Mouse (Mus musculus): Measurements from ENCODE around the gene Slc41a2. TPM values are rescaled to one million over a fixed set of nuclear protein-coding genes. Genes with fewer than 3 reads are reported as not detected.

The Slc41a2 gene
- polyA plus RNA-seq, 1 experiment, result not detected

DNA sequence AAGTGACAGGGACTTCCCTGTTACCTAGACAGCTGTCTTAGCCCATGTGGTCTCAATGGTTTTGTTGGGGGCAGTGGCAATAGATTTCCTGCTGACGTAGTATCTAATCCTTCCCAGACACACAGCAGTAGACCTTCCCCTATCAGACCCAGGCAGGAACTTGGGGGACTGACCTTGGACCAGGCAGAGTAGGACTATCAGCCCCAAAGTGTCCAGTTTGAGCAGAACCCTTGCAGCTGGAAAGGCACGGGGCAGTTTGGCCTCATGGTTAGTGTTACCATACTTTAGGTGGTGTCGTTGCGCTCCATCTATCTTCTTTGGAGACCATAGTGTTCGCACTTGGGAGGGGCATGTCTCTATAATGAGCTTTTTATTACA lies 8.7 kb upstream of the Slc41a2 start:
- Histone ChIP-seq H3K9ac (ENCODE audit: low read depth, poor library complexity, severe bottlenecking) (no peak overlapping the region), H3K9me3 (replicated peaks; ENCODE audit: control insufficient read depth, insufficient read depth, low read length, poor library complexity, severe bottlenecking) (no peaks in the 10 kb centered on the region; the same call in 1 of the 2 replicates), H3K27ac (ENCODE audit: insufficient read depth, low read length) (peak overlapping the region; percentile 81), H3K36me3 (ENCODE audit: control insufficient read depth, insufficient read depth, low read length, poor library complexity, severe bottlenecking) (no peaks in the 10 kb centered on the region), H3K4me3 (ENCODE audit: low read depth, low read length) (no peak overlapping the region), H3K27me3 (ENCODE audit: control insufficient read depth, insufficient read depth, low read length, poor library complexity, severe bottlenecking) (no peaks in the 10 kb centered on the region), H3K4me1 (ENCODE audit: control insufficient read depth, insufficient read depth, low read length) (peaks cover 10% of the 10 kb centered on the region)
- no peak for TF ChIP-seq CTCF (IDR thresholded peaks at IDR 0.05; ENCODE audit: low read depth, low read length)
- TF ChIP-seq EP300 (IDR thresholded peaks at IDR 0.05; ENCODE audit: insufficient read depth, low read depth, low read length), result peak; percentile 61; the same call in 1 of the 2 replicates

DNA sequence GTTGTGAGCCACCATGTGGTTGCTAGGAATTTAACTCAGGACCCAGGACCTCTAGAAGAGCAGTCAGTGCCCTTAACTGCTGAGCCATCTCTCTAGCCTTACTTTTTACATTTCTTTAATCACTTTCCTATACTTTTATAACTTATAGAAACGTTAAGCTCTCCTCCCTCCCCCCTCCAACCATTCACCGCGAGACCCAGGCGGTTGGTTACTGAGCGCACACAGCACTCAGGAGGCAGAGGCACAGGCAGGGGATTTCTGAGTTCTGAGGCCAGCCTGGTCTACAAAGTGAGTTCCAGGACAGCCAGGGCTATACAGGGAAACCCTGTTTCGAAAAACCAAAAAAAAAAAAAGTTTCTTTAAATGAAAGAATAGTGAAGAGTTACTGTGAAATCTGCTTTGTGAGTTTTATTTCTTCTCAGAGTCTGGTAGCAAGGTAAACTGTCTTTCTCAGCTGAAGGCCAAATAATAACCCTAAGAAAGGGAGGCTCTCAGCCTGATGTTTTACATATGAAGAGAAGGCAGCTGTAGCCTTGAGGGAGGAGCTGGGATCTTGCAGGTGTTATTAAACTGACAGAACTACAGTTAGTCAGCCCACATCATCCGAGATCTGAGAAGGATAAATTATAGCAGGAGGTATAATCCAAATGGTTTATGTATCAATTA lies 8.1 kb upstream of the Slc41a2 start:
- no peaks in the 10 kb centered on the region; the same call in 1 of the 2 replicates for H3K9me3 ChIP-seq (replicated peaks; ENCODE audit: control insufficient read depth, insufficient read depth, low read length, poor library complexity, severe bottlenecking)
- no peaks in the 10 kb centered on the region for H3K36me3 ChIP-seq (ENCODE audit: control insufficient read depth, insufficient read depth, low read length, poor library complexity, severe bottlenecking)
- peak overlapping the region; percentile 43 for H3K4me3 ChIP-seq (ENCODE audit: low read depth, low read length)
- H3K4me1 ChIP-seq (ENCODE audit: control insufficient read depth, insufficient read depth, low read length), result peaks cover 11% of the 10 kb centered on the region
- no peak overlapping the region for H3K9ac ChIP-seq (ENCODE audit: low read depth, poor library complexity, severe bottlenecking)
- peak overlapping the region; percentile 81 for H3K27ac ChIP-seq (ENCODE audit: insufficient read depth, low read length)
- no peak for TF ChIP-seq EP300 (IDR thresholded peaks at IDR 0.05; ENCODE audit: insufficient read depth, low read depth, low read length)
- no peak for TF ChIP-seq POLR2A (IDR thresholded peaks at IDR 0.05; ENCODE audit: insufficient read depth, low read length)
- TF ChIP-seq CTCF (IDR thresholded peaks at IDR 0.05; ENCODE audit: low read depth, low read length), result no peak
- no peaks in the 10 kb centered on the region for H3K27me3 ChIP-seq (ENCODE audit: control insufficient read depth, insufficient read depth, low read length, poor library complexity, severe bottlenecking)

DNA sequence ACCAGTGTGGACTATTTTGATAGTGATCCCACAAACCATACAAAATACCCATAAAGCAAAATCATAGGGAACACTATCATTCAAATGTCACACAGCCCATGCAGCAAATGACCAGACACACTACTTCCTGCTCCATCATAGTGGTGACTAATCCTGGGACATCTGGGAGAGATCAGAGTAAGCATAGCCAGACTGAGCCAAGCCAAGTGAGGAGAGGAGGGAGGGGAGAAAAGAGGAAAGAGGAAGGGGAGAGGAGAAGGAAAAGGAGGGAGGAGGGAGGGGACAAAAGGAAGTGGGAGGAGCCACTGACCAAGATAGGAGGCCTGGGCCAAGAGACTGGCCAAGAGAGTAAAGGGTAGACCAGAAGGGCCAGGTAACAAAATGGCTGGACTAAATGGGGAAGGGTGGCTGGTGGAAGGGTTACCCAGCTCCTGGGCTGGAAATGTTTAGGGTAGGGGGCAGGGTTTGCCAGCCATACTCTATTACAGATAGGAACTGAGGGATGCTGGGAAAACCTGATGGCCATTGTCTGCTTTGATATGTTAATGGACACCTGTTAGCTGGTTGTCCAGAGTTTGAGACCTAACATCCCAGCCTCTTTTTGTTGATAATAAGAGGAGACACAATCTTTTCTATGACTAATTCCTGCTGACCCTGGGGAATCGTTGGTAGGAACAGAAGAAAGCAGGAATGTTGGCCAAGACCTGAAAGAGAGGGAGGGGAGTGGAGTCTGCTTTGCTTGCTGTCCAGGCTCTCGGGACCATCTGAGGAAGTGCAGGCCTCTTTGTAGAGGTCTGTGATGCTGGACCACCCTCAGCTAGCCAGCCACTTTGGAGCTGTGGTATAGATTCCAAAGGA lies 6.4 kb upstream of the Slc41a2 start:
- H3K27ac ChIP-seq (ENCODE audit: insufficient read depth, low read length), result peak overlapping the region; percentile 91
- H3K9ac ChIP-seq (ENCODE audit: low read depth, poor library complexity, severe bottlenecking), result 0 out of 2 replicates have a peak overlapping the region, but pooled peaks have one; percentile 2
- peak overlapping the region; percentile 41; the same call in 1 of the 2 replicates for H3K4me3 ChIP-seq (ENCODE audit: low read depth, low read length)
- no peaks in the 10 kb centered on the region for H3K36me3 ChIP-seq (ENCODE audit: control insufficient read depth, insufficient read depth, low read length, poor library complexity, severe bottlenecking)
- TF ChIP-seq EP300 (IDR thresholded peaks at IDR 0.05; ENCODE audit: insufficient read depth, low read depth, low read length) (0 out of 2 replicates have a peak, but pooled peaks have one; percentile 17), CTCF (IDR thresholded peaks at IDR 0.05; ENCODE audit: low read depth, low read length) (no peak), POLR2A (IDR thresholded peaks at IDR 0.05; ENCODE audit: insufficient read depth, low read length) (no peak)
- H3K4me1 ChIP-seq (ENCODE audit: control insufficient read depth, insufficient read depth, low read length), result peaks cover 10% of the 10 kb centered on the region
- H3K27me3 ChIP-seq (ENCODE audit: control insufficient read depth, insufficient read depth, low read length, poor library complexity, severe bottlenecking), result no peaks in the 10 kb centered on the region
- H3K9me3 ChIP-seq (replicated peaks; ENCODE audit: control insufficient read depth, insufficient read depth, low read length, poor library complexity, severe bottlenecking), result no peaks in the 10 kb centered on the region

GRCm38 (mm10) chr10:83343171-83343570 lies 5.5 kb upstream of the Slc41a2 start:
- H3K27ac ChIP-seq (ENCODE audit: insufficient read depth, low read length), result no peak overlapping the region
- H3K36me3 ChIP-seq (ENCODE audit: control insufficient read depth, insufficient read depth, low read length, poor library complexity, severe bottlenecking), result no peaks in the 10 kb centered on the region
- H3K4me3 ChIP-seq (ENCODE audit: low read depth, low read length), result no peak overlapping the region
- H3K9me3 ChIP-seq (replicated peaks; ENCODE audit: control insufficient read depth, insufficient read depth, low read length, poor library complexity, severe bottlenecking), result no peaks in the 10 kb centered on the region
- no peak overlapping the region for H3K9ac ChIP-seq (ENCODE audit: low read depth, poor library complexity, severe bottlenecking)
- TF ChIP-seq EP300 (IDR thresholded peaks at IDR 0.05; ENCODE audit: insufficient read depth, low read depth, low read length), result no peak
- no peak for TF ChIP-seq POLR2A (IDR thresholded peaks at IDR 0.05; ENCODE audit: insufficient read depth, low read length)
- H3K4me1 ChIP-seq (ENCODE audit: control insufficient read depth, insufficient read depth, low read length), result peaks cover 10% of the 10 kb centered on the region
- no peaks in the 10 kb centered on the region for H3K27me3 ChIP-seq (ENCODE audit: control insufficient read depth, insufficient read depth, low read length, poor library complexity, severe bottlenecking)

DNA sequence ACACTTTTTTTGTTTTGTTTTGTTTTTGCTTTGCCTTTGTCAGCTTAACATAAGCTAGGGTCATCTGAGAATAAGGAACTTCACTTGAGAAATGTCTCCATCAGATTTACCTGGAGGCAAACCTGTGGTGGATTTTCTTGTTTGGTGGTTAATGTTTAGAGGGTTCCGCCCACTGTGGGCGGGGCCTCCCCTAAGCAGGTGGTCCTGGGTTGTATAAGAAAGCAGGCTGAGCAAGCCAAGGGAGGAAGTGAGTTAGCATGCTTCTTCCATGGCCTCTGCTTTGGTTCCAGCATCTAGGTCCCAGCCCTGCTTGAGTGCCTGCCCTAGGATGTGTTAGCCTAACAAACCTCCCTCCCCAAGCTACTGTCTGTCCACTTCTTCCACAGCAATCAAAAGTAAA lies 3.5 kb upstream of the Slc41a2 start:
- no peak overlapping the region for H3K9ac ChIP-seq (ENCODE audit: low read depth, poor library complexity, severe bottlenecking)
- H3K9me3 ChIP-seq (replicated peaks; ENCODE audit: control insufficient read depth, insufficient read depth, low read length, poor library complexity, severe bottlenecking), result no peaks in the 10 kb centered on the region
- H3K27me3 ChIP-seq (ENCODE audit: control insufficient read depth, insufficient read depth, low read length, poor library complexity, severe bottlenecking), result peaks cover 3% of the 10 kb centered on the region; the same call in 1 of the 2 replicates
- H3K27ac ChIP-seq (ENCODE audit: insufficient read depth, low read length), result no peak overlapping the region
- no peaks in the 10 kb centered on the region for H3K36me3 ChIP-seq (ENCODE audit: control insufficient read depth, insufficient read depth, low read length, poor library complexity, severe bottlenecking)
- peaks cover 10% of the 10 kb centered on the region for H3K4me1 ChIP-seq (ENCODE audit: control insufficient read depth, insufficient read depth, low read length)
- TF ChIP-seq CTCF (IDR thresholded peaks at IDR 0.05; ENCODE audit: low read depth, low read length), result no peak
- no peak for TF ChIP-seq EP300 (IDR thresholded peaks at IDR 0.05; ENCODE audit: insufficient read depth, low read depth, low read length)
- no peak for TF ChIP-seq POLR2A (IDR thresholded peaks at IDR 0.05; ENCODE audit: insufficient read depth, low read length)
- H3K4me3 ChIP-seq (ENCODE audit: low read depth, low read length), result no peak overlapping the region

All from ES-Bruce4 (cell line).